Mouse (Mus musculus) heart, adult 11 months (tissue): ENCODE measurements at regions not wholly inside any gene's neighbourhood (a gene's known extent, or its start where the extent isn't known, plus 50 kb on each side); places are given as distances from the start of the nearest gene placed in this dataset.
A peak's percentile ranks its signal among the peaks of the same experiment; 100 is the strongest.

Source experiments
- DNase-seq: peaks from one replicate; pipeline ENCODE4 v3.0.0; 2022

GRCm38 (mm10) chr9:63896073-63896807 lies 125.6 kb downstream of the Smad6 start:
- DNase-seq: peak; percentile 98

- no peak for DNase-seq
Observed at GRCm38 (mm10) chr9:63892235-63892971, 129.5 kb downstream of the Smad6 start.

DNA sequence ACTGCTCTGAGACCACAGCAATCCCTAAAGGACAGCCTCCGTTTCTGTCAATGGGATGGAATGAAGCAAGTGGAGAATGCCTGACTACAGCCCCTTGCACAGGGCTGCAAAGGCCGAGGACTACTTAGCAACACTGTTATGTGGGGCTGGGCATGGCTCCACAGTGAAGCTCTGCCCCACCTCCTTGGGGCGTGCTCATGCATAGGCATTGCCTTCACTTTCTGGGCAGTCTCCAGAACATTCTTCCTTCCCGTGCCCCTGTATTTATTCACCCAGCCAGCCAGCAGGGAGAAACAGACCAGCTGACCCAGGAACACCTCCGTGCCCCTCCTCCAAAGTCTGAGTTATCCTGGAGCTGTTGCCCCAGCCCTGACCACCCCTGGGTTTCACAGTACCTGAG lies 131.1 kb downstream of the Smad6 start:
- DNase-seq: peak; percentile 92

- DNase-seq: no peak
Observed at GRCm38 (mm10) chr9:63889570-63889969, 131.8 kb upstream of the Smad3 start.

DNA sequence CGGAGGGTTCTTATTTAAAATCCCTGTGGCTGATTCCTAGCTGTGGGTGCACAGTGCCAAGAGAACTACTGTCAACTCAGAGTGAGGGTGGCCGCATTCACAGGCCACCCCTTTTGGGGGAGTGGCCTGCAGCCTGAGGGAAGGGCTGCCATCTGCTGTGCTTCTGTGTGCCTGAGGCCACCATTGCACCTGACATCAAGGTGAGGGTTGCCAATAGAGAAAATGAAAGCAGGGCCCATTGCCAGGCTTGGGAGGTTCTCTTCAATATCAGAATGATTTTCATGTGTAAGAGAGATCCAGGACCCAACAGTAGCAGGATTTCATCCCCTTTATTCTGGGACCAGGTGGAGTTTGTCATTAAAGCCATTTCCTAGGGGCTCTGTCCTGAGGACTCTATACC lies 127.2 kb upstream of the Smad3 start:
- DNase-seq: no peak

- peak; percentile 78 for DNase-seq
Observed at GRCm38 (mm10) chr9:63883738-63884520, 126.1 kb upstream of the Smad3 start.

GRCm38 (mm10) chr9:63881692-63882091 lies 123.9 kb upstream of the Smad3 start:
- no peak for DNase-seq

- no peak for DNase-seq
Observed at GRCm38 (mm10) chr9:63881261-63881563, 123.4 kb upstream of the Smad3 start.

DNA sequence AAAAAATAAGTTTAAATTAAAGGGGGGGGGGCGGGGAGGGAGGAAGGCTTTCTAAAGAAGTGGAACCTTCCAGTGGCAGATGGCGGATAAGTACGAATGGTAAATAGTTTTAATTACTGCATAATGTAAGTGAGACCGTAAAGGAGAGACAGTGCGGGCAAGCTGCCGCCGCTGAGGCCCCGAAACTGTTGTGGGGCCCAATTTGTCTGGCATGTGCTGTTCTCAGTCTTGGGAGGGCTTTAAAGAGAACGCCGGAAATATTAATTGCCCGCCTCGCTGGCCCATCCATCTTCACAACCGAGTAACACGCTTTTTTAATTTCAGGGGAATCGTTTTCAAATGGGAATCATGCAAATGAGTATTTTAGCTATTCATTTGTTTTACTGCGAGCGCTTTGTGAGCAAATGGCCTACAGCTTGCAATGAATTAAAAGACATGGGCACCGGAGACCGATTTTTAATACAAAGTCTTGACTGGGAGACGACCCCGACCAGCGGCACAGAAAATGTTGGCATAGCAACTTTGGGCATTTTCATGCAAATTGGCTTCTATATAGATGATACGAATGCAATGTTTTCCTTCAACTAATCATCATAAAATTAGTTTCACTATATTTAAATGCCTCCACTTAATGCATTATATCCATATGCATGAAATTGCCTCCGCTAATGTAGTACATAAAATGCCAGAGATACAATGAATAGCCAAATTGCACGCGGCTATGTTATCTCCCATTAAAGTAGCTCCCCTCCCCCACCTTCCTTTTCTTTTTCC lies 122.9 kb upstream of the Smad3 start:
- DNase-seq: no peak

DNA sequence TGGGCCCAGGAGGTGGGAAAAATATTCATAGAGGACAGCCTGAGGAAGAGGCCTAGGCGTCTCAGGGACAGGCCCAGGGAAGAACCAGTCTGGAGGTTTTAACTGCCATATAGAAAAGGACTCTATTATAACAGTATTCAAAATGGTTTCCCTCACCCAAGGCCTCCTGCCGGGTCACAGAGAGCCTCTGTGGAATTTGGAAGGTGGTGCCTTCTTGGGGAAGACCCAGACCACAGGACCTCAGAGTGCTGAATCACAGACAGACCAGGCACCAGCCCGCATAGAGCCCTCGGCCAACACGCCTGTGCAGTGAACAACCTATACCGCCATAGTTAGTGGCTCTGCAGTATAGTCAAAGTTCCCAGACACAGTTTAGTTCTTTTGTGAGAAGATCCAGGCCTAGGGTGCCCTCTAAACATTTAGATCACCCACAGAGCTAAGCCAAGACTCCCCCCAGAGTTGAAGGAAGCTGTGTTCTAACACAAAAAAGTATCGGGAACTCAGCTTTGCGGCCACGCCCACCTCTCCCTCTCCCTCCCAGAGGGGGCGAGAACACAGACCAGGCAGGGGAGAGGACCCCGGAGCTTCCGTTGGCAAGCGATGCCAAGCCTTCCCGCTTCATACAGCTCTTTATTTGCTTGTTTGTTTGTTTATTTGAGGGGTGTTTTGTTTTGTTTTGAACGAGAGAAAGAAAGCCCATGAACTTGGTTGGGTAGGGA lies 122.1 kb upstream of the Smad3 start:
- no peak for DNase-seq

DNA sequence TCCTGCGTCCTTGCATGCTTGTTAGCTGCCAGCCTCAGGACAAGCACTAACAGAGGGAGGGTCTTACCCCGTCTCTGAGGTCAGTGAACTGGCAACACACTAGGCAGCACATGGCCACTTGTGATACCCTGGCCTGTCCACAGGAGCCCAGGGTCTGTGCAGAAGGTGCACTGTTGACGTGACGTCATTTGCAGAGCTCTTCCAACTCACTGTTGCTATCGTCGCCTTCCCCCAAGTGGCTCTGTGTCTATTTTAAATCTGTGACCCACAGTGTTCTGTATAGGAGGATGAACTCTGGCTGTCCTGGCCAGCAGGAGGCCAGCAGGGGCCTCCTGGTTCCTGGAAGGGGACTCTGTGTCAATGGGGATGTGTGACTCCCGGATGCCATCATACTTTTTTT lies 120.1 kb upstream of the Smad3 start:
- DNase-seq: peak; percentile 98

- no peak for DNase-seq
Observed at GRCm38 (mm10) chr9:63876886-63877285, 119.1 kb upstream of the Smad3 start.

- no peak for DNase-seq
Observed at GRCm38 (mm10) chr9:63876023-63876422, 118.2 kb upstream of the Smad3 start.

DNA sequence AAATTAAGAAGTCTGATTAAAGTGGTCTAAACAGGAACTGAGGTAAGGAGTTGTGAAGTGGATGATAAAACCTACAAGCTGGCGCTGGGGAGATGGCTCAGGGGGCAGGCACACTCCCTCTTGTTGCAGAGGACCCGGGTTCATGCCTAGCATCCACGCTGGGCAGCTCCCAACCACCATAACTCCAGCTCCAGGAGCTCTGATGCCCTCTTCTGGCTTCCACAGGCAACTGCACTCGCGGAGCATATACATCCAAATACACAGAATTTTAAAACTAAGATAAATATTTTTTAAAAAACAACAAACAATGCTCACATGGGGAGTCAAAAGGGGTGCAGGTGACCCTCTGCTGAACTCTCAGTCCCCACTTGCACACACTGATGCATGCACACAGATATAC lies 117.4 kb upstream of the Smad3 start:
- no peak for DNase-seq

- peak; percentile 51 for DNase-seq
Observed at GRCm38 (mm10) chr9:63864350-63864749, 106.6 kb upstream of the Smad3 start.

DNA sequence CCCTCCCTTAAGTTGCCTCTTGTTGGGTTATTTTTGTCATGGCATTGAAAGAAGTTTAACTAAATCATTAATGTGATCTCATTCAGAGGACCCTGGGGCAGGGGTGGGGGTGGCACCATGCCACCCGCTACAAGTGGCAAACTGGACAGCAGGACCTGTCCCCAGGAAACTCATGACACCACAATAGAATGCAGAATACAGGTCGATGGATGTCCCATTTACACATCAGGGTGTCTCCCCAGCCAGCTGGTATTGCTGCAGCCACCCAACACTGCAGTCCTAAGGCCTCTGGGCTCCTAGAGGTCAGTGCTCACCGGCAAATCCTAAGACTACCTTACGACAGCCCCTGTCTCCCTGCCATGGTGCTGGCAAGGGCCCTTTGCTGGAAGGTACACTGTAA lies 105.5 kb upstream of the Smad3 start:
- DNase-seq: peak; percentile 80

- DNase-seq: no peak
Observed at GRCm38 (mm10) chr9:63862427-63862826, 104.6 kb upstream of the Smad3 start.

- no peak for DNase-seq
Observed at GRCm38 (mm10) chr9:63861418-63861817, 103.6 kb upstream of the Smad3 start.

- DNase-seq: no peak
Observed at GRCm38 (mm10) chr9:63860196-63860595, 102.4 kb upstream of the Smad3 start.

DNA sequence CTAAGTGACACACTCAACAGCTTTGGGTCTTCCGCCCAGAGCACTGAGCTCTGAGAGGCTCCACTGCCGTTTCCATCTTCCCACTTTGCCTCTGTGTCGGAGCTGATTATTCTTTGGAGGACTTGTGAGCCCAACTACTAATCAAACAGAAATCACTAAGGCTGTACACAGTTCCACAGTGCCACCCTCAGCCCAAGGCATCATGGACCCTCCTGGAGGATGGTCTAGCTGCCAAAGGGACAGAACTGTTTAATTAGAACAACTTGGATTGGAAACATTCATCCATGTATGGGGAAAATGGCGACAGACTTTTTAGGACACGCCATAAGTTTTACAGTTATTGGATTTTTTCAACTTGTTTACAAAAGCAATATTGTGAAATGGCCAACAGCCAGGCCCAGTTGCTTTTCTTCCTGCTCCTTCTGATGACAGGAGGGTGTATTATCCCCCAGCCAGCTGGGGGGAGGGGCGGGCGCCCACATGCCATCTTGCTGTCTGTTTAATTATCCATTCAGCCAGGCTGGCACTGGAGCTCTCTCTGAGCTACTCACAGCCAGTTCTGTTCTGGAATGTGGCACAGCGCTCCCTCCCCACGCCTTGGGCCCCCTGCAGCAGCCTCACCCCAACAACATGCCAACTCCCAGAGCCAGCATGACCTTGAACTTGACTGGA lies 98.4 kb upstream of the Smad3 start:
- DNase-seq: no peak

- DNase-seq: no peak
Observed at GRCm38 (mm10) chr9:63851809-63852208, 94.0 kb upstream of the Smad3 start.

DNA sequence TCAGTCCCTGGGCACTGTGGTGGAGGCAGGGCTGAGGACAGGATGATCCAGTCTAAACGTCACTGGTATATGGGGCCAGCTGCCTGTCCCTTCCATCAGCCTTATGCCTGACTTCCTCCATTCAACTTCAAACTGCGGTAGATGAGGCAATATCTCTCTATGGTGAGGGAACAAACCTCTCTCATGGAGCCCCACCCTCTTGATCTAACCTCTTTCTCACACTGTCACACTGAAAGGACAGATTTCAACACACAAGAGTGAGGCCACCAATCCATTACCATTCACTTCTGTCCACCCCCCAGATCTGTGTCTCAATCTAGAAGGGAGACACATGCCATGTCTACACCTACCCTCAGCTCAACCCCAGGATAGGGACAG lies 92.5 kb upstream of the Smad3 start:
- no peak for DNase-seq
